Mouse (Mus musculus) G1E (cell line): Measurements from ENCODE around the gene Myzap.

Experiments used
- CTCF ChIP-seq: IDR thresholded peaks from 2 replicates; pipeline ENCODE4 v1.5.1; 2012; ENCODE audit warnings: low read depth, low read length, inconsistent platforms, mixed read lengths
- GATA1 ChIP-seq: IDR thresholded peaks from 2 replicates; pipeline ENCODE4 v1.6.1; 2012; ENCODE audit warnings: borderline replicate concordance, low read length, inconsistent platforms, mixed read lengths
- GATA2 ChIP-seq: IDR thresholded peaks from 2 replicates; pipeline ENCODE4 v1.6.1; 2012; ENCODE audit warnings: low read depth, low read length, inconsistent platforms, borderline replicate concordance
- POLR2AphosphoS5 ChIP-seq: IDR thresholded peaks from 2 replicates; pipeline ENCODE4 v1.6.1; 2012; ENCODE audit warnings: low read depth, low read length, inconsistent platforms; ENCODE audit not compliant: insufficient replicate concordance

GRCm38 (mm10) chr9:71588930-71589592 is 3.1 kb downstream of the Myzap start:
- TF ChIP-seq CTCF (no peak), GATA1 (no peak), POLR2AphosphoS5 (no peak), GATA2 (no peak)
